Mouse (Mus musculus): ENCODE measurements around the gene Mtus2.

Mtus2 gene

DNA sequence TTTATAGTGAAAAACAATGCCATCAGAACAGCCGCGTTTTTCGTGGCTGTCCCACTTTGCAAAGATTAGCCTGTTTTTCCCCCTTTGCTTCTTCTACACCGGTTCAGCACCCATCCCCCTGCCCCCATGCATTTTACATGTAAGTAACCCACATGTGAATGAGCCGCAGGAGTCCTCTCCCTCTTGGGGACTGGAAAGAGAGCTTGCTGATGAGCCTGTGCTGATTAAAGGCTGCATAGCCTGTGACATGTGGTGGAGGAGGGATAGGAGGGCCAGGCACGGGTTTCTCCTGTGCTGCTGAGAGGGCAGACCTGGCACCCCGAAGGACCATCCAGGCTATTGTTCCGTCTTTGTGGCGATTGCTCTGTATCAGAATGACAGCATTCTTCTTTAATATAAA lies 151.2 kb downstream of the Mtus2 start:
- DNase-seq (ENCODE audit: low read depth, low spot score) = no peak

DNA sequence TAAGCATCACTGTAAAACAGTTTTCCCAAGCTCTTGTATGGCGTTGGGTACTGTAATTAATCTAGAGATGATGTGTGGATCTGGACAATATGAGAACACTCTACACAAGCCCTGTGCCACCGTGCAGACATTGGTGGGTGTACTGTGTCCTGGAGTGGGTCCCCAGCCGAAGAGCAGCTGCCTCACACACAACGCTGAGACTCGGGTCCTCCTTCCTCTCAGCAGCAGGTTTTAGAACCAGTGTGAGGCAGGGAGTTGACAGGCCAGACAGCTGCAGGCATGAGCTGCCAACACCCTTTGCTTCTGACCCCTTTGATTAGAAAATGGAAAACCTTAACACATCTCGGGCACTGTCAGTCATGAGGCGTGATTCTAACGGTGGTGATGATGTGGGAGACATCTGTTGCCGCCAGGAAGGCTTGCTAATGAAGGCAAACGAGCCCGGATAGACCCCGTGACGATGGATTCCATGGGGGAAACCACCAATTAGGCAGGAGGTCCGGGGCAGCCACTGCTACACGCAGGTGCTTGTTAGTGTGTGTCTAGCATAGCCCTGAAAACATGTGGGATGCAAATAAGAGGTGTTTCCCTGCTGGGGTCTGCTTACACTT lies 158.2 kb downstream of the Mtus2 start:
- DNase-seq (ENCODE audit: low read depth, low spot score) = no peak

GRCm38 (mm10) chr5:148124354-148124753 lies 167.2 kb downstream of the Mtus2 start:
- DNase-seq (ENCODE audit: low read depth, low spot score) = no peak

- peak; percentile 65 for DNase-seq (ENCODE audit: low read depth, low spot score)
Measured at GRCm38 (mm10) chr5:148130691-148131457, 173.8 kb downstream of the Mtus2 start.

DNA sequence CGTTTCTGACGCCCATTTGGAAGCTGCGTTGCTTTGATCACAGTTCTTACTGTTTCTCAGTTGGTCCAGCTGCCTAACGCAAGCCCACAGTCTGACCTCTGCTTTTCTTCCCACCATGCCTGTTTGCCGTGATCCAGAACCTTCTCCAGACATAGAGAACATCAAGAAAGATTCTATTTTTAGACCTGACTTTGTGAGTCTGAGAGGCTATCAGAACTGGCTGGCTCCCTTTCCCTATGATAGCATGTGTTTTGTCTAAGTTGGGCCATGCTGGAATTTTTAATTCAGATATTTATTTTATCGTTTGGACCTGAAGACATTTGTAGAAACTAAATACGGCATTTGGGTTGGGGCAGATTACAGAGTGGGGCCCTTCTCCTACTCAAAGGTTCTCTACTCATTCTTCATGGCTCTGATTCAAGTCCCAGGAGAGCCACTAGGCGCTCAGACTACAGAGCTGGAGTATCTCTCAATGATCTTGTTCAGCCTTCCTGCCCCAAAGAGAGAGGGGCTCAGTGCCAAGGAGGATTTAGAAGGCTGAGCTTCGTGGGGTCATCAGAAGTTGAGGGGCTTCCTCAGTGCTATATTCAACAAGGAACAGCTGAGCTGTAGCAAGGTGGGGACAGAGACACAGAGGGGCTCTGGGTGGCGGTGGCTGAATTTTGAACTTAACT lies 174.5 kb downstream of the Mtus2 start:
- no peak for DNase-seq (ENCODE audit: low read depth, low spot score)

GRCm38 (mm10) chr5:148133448-148134060 lies 176.4 kb downstream of the Mtus2 start:
- DNase-seq (ENCODE audit: low read depth, low spot score) = no peak

DNA sequence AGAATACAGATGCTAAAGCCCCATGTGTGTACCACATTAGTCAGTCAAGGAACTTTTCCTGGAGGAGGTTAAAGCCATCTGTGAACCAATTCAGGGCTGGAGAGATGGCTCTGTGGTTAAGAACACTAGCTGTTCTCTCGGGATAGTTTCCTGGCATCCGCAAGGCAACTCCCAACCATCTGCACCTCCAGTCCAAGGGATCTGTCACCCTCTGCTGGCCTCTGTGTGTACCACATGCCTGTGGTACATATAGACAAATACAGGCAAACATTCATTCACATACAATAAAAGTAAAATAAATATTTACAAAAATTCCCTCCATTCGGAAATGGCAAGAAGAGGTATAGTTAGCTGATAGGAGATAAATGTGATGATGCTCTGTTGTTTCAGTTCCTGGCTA lies 184.5 kb downstream of the Mtus2 start:
- peak; percentile 30 for DNase-seq (ENCODE audit: low read depth, low spot score)

GRCm38 (mm10) chr5:148146200-148146823 lies 189.2 kb downstream of the Mtus2 start:
- DNase-seq (ENCODE audit: low read depth, low spot score) = no peak

DNA sequence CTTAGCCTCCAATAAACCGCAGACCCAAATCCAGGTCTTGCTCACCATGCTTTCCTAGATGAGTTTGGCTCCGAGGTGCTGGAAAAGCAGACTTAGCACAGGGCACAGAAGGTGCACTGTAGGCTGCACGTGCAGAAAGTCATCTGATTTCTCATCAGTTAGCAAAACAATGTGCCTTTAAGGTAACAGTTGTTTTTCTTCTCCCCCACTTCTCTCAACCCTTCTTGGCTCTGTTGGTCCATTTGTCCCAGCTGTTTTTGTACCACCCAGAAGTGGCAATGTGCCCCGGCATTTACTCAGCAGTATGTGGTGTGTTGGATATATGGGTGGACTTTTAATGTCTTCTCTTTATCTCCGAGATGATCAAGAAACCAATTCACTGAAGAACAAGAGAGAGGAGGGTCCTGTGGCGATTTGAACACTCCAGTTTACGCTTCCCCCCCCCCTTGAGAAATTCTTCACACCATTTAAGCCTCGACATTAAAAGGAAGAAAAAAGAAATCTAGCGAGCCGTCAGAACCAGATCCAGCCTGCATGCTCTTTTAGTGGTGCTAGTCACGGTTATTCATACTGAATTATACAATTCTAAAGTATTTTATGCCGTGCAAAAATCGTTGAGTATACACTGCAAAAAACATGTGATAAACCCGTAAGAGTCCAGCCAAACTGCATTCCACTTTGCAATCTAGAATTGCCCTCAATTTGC lies 194.9 kb downstream of the Mtus2 start:
- no peak for DNase-seq (ENCODE audit: low read depth, low spot score)

DNA sequence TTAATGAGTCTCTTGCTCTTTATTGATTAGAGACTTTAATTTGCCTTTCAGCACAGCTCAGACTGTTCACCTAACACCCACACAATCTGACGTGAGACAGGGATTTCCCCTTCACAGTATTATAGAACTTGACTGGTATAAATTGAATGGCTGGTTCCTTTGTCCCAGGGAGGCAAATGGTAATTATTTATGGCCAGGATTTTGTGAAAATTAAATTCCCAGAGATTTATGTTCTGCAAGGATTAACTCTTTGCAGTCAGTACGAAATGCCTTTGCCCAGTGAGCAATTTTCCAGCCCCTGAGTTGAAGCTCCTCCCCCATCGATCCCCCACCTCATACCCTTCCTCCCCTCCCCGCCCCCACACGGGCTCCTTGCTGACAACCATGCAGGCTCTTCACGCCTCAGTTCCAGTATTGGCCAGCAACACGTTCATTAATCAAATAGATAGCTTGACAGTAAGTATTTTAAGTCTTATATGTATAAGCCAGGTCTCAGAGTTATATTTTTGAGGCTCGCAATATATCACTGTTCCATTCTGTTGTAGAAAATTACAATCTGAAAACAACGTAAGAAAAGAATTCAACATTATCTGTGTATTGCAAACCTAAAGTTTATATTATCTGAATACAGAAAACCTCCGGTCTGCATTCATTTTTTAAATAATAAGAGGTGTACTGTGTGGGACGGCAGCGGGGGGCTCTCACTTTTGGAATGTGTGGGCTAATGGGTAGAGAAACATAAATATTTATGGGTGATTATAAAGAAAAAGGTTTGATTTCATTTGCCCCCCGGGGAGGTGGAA lies 195.7 kb downstream of the Mtus2 start:
- no peak for DNase-seq (ENCODE audit: low read depth, low spot score)

GRCm38 (mm10) chr5:148153403-148153713 lies 196.2 kb downstream of the Mtus2 start:
- no peak for DNase-seq (ENCODE audit: low read depth, low spot score)

DNA sequence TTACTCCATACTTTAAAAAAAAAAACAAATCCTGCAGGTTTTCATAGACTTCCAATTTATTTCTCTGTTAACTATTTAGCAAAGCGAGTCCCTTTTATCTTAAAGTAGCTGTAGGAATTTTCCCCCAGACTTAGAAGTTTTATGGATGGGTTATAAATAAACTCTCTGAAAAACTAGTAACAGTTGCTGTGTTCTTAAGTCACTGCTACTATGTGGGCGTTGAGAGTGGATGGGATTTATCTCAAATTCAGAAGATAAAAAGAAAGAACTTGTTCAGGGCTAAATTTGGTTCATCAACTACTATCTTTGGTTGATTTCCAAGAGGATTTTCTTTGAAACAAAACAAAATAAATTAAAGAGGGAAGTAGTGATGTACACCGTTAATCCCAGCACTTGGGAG lies 197.6 kb downstream of the Mtus2 start:
- no peak for DNase-seq (ENCODE audit: low read depth, low spot score)

DNA sequence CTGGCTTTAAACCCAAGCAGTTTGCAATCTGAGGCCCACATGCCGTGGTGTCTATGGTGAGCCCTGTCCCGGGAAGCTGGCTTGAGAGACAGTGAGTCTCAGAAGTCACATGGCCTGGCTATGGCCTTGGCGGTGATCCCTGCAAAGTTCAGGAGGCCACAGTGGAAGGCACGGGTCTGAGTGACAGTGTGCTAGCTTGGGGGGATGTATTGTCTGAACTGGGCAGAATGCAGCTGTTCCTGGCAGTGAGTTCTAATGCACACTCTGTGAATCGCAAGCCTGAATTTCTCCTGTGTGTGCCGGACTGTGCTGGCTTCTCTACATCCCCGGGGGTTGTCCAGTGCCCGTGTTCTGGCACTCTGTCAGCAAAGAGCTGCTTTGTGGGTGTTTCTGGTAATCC lies 202.2 kb downstream of the Mtus2 start:
- no peak for DNase-seq (ENCODE audit: low read depth, low spot score)

GRCm38 (mm10) chr5:148160529-148161154 lies 203.5 kb downstream of the Mtus2 start:
- DNase-seq (ENCODE audit: low read depth, low spot score) = no peak

GRCm38 (mm10) chr5:148165111-148165510 lies 208.0 kb downstream of the Mtus2 start:
- DNase-seq (ENCODE audit: low read depth, low spot score) = no peak

- peak; percentile 9 for DNase-seq (ENCODE audit: low read depth, low spot score)
Measured at GRCm38 (mm10) chr5:148175091-148175490, 218.0 kb downstream of the Mtus2 start.

GRCm38 (mm10) chr5:148175742-148176426 lies 218.8 kb downstream of the Mtus2 start:
- DNase-seq (ENCODE audit: low read depth, low spot score) = peak; percentile 72

- peak; percentile 15 for DNase-seq (ENCODE audit: low read depth, low spot score)
Measured at GRCm38 (mm10) chr5:148176539-148176938, 219.4 kb downstream of the Mtus2 start.

- no peak for DNase-seq (ENCODE audit: low read depth, low spot score)
Measured at GRCm38 (mm10) chr5:148179231-148179630, 222.1 kb downstream of the Mtus2 start.
